Mouse (Mus musculus): Measurements from ENCODE around the gene Nup188.
A peak's percentile ranks its signal among the peaks of the same experiment; 100 is the strongest.

Gene Nup188

GRCm38 (mm10) chr2:30386913-30387312 is 100.7 kb downstream of the Nup188 start:
- no peak for DNase-seq (ENCODE audit: low spot score)

GRCm38 (mm10) chr2:30389000-30389399 is 102.8 kb downstream of the Nup188 start:
- DNase-seq (ENCODE audit: low spot score) = no peak

- peak; percentile 98 for DNase-seq (ENCODE audit: low spot score)
These were observed 105.9 kb downstream of the Nup188 start, which contains the start of gene Dolpp1 for GRCm38 (mm10) chr2:30392114-30392576. Dolpp1 (plus strand) TSS chr2:30392254.

- no peak for DNase-seq (ENCODE audit: low spot score)
These were observed 106.6 kb downstream of the Nup188 start for GRCm38 (mm10) chr2:30392577-30393369.

- DNase-seq (ENCODE audit: low spot score) = no peak
These were observed 107.1 kb downstream of the Nup188 start for GRCm38 (mm10) chr2:30393370-30393656.

Measured in left cerebral cortex, adult 11 months (tissue).